Mouse (Mus musculus) urinary bladder, adult 2 months (tissue): ENCODE results near the gene B3galt5. TPM values are rescaled to one million over a fixed set of nuclear protein-coding genes. Genes with fewer than 3 reads are reported as not detected.

Experiments used
- DNase-seq: peaks from one replicate; pipeline ENCODE4 v3.0.0; 2022; ENCODE audit warnings: low spot score
- polyA plus RNA-seq: library from polyadenylated mRNA; depleted of rRNA; stranded (reverse); fragments of >200 nt; gene quantifications from 2 replicates; pipeline ENCODE4 v1.2.3, GENCODE M21; 2012; rRNA removed

The B3galt5 gene
- polyA plus RNA-seq, 1 experiment, result 0.17 TPM

GRCm38 (mm10) chr16:96341945-96342344, 106.3 kb downstream of the B3galt5 start:
- no peak for DNase-seq

GRCm38 (mm10) chr16:96345117-96345516, 109.5 kb downstream of the B3galt5 start:
- DNase-seq, result peak; percentile 59

- DNase-seq, result no peak
These were observed 112.5 kb downstream of the B3galt5 start for GRCm38 (mm10) chr16:96348070-96348469.

GRCm38 (mm10) chr16:96348766-96349165, 113.2 kb downstream of the B3galt5 start:
- no peak for DNase-seq

- no peak for DNase-seq
These were observed 115.9 kb downstream of the B3galt5 start for GRCm38 (mm10) chr16:96351520-96351919.

GRCm38 (mm10) chr16:96353296-96353896, 117.8 kb downstream of the B3galt5 start:
- DNase-seq, result no peak

GRCm38 (mm10) chr16:96353996-96354395, 118.4 kb downstream of the B3galt5 start:
- DNase-seq, result no peak

GRCm38 (mm10) chr16:96357903-96358302, 122.3 kb downstream of the B3galt5 start:
- DNase-seq, result no peak

DNA sequence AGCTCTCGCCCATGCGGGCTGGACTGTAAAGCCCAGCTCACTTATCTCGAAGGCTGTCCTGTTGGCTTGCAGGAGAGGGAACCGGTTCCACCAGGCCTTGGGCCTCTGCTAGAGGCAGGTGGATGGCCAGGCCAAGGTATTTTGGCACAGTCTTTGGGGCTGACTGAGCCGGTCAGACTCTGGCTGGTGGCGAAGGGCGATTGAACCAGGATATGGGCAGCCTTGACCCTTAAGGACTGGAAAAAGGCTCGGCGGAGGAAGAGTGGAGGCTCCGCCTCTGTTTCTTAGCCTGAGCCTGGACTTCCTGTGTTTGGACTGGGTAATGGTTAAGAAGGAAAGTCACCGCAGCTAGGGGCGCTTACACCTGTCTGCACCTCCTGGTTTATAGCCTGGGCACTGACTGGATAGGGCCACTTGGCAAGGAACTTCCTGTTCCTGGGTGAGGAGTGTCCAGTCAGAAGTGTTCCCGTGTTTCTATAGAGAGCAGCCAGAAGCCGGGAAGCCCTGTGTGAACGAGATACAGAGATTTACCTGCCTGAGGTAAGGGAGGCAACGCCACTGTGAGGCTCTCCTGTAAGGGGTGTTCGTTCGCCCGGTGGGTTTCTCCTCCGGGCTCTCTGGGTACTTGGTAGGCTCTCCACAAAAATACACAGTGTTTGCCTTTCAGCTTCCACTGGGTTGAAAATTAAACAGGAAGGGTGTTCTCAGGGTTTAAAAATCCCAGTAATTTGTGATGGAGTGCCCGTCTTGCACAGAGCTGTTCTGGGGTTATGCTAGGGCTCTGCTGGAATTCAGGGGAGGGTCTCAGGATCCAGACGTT, 125.9 kb downstream of the B3galt5 start:
- DNase-seq, result peak; percentile 39

GRCm38 (mm10) chr16:96362873-96363272, 127.3 kb downstream of the B3galt5 start:
- DNase-seq, result no peak

DNA sequence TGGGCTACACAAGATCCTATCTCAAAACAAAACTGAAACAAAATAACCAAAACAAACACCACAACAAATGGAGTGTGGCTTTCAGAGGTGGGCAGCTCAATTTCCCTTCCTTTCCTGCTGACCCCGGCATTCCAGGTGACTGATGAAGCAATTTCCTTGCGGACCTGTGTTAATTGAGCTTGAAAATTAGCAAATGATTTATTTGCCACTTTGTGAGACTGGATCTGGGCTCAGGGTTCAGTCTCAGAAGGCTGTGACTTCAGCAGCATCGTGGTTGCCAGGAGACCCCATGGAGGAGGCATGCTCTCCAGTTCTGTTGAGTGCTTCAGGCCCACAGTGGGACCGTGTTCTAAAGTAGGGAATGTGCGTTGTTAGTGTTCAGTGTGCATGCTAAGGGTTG, 127.7 kb downstream of the B3galt5 start:
- no peak for DNase-seq

DNA sequence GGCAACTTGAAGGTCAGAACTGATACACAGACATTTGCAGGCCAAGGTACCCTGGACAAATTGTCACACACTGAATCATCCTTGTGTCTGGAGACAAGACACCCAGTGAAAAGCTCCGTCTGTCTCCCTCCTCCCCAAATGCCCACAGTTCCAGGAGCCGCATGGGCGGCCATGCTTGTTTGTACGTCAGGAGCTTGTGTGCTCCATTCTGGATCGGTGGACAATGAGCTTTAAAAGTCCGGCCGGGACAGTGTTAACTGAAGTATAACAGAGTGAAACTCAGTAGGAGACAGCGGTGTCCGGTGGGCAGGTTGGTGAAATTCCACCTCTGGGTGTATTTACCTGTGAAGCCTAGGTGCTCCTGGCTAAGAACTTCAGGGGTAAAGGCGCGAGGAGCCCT, 129.3 kb downstream of the B3galt5 start:
- DNase-seq, result no peak

Other genes starting within 250 kb of the B3galt5 start
- gene Psmg1, start 244.8 kb upstream of the B3galt5 start, polyA plus RNA-seq, result 33.6 and 33.8 TPM in 2 replicates
- 47.4 and 50.1 TPM in 2 replicates for gene Brwd1, start 153.3 kb upstream of the B3galt5 start, polyA plus RNA-seq
- 178 and 181 TPM in 2 replicates for gene Hmgn1, start 108.1 kb upstream of the B3galt5 start, polyA plus RNA-seq
- gene Wrb, start 90.4 kb upstream of the B3galt5 start, polyA plus RNA-seq, result 38.2 and 51.0 TPM in 2 replicates
- gene Lca5l, start 43.5 kb upstream of the B3galt5 start, polyA plus RNA-seq, result 1.1 and 2.0 TPM in 2 replicates
- 199 and 332 TPM in 2 replicates for gene Sh3bgr, start 35.4 kb upstream of the B3galt5 start, polyA plus RNA-seq
- 0.06 and 0.21 TPM in 2 replicates for gene Itgb2l, start 207.8 kb downstream of the B3galt5 start, polyA plus RNA-seq
- gene Pcp4, start 231.8 kb downstream of the B3galt5 start, polyA plus RNA-seq, result 419 and 563 TPM in 2 replicates